Mouse (Mus musculus) MEL (cell line): ENCODE data around the gene Nfkbie. TPM values are rescaled to one million over a fixed set of nuclear protein-coding genes. Genes with fewer than 3 reads are reported as not detected.

Experiments
- DNase-seq: peaks from one replicate; pipeline ENCODE4 v3.0.0; 2011; ENCODE audit warnings: low read depth, low spot score
- H3K27ac ChIP-seq: 2 replicates; pipeline ENCODE4 v1.5.1; 2012; ENCODE audit warnings: low read depth, mild to moderate bottlenecking, control low read depth, low read length, moderate library complexity; ENCODE audit not compliant: control insufficient read depth
- H3K27me3 ChIP-seq, 2 experiments: fragments of 150-350 bp in 1 of 2; sonication (generic) in 1 of 2; 2 replicates each; pipeline ENCODE4 v1.6.1; 2012; ENCODE audit warnings: low read length in 2 of 2, mild to moderate bottlenecking in 2 of 2, improper control_type of control experiment in 1 of 2, moderate library complexity in 1 of 2; ENCODE audit not compliant: insufficient read depth in 2 of 2, control insufficient read depth in 1 of 2
- H3K36me3 ChIP-seq, 2 experiments: 2 replicates each; pipeline ENCODE4 v1.6.1; 2012 to 2014; ENCODE audit warnings: low read length in 2 of 2, improper control_type of control experiment in 1 of 2, inconsistent platforms in 1 of 2, mild to moderate bottlenecking in 1 of 2; ENCODE audit not compliant: insufficient read depth in 2 of 2, control insufficient read depth in 1 of 2
- H3K4me1 ChIP-seq, 2 experiments: fragments of 150-350 bp in 1 of 2; sonication (generic) in 1 of 2; 2 replicates each; pipeline ENCODE4 v1.6.1; 2012; ENCODE audit warnings: low read length in 2 of 2, improper control_type of control experiment in 1 of 2, mild to moderate bottlenecking in 1 of 2; ENCODE audit not compliant: insufficient read depth in 2 of 2, control insufficient read depth in 1 of 2
- H3K4me3 ChIP-seq, 2 experiments: fragments of 150-350 bp in 1 of 2; sonication (generic) in 1 of 2; 2 replicates each; pipeline ENCODE4 v1.5.1; 2012; ENCODE audit warnings: low read depth in 2 of 2, low read length in 2 of 2, mild to moderate bottlenecking in 2 of 2, moderate library complexity in 2 of 2, control low read depth in 1 of 2, improper control_type of control experiment in 1 of 2; ENCODE audit not compliant: control insufficient read depth in 1 of 2, insufficient read depth in 1 of 2
- H3K79me2 ChIP-seq: 2 replicates; pipeline ENCODE4 v1.6.1; 2012; ENCODE audit warnings: mild to moderate bottlenecking, low read length, moderate library complexity; ENCODE audit not compliant: control insufficient read depth, poor library complexity, insufficient read depth
- H3K9ac ChIP-seq: 2 replicates; pipeline ENCODE4 v1.6.1; 2012; ENCODE audit warnings: low read depth, mild to moderate bottlenecking, control low read depth, low read length, moderate library complexity; ENCODE audit not compliant: control insufficient read depth, poor library complexity, severe bottlenecking
- H3K9me3 ChIP-seq: fragments of 150-350 bp; sonication (generic); replicated peaks from 2 replicates; pipeline ENCODE4 v1.6.1; 2012; ENCODE audit warnings: mild to moderate bottlenecking, low read length, improper control_type of control experiment, moderate library complexity; ENCODE audit not compliant: insufficient read depth
- CTCF ChIP-seq, 3 experiments: IDR thresholded peaks in 2 of 3; conservative IDR thresholded peaks in 1 of 3; 2 replicates each; pipeline ENCODE4 v1.5.1; 2011 to 2012; ENCODE audit warnings: low read length in 3 of 3, low read depth in 2 of 3, mild to moderate bottlenecking in 2 of 3, improper control_type of control experiment in 1 of 3, inconsistent platforms in 1 of 3, mixed read lengths in 1 of 3, moderate library complexity in 1 of 3; ENCODE audit not compliant: control insufficient read depth in 1 of 3, insufficient read depth in 1 of 3, poor library complexity in 1 of 3, severe bottlenecking in 1 of 3
- ELF1 ChIP-seq: IDR thresholded peaks from 2 replicates; pipeline ENCODE4 v1.6.1; 2014; ENCODE audit warnings: low read depth, mild to moderate bottlenecking, inconsistent platforms, low read length, improper control_type of control experiment, moderate library complexity
- ETS1 ChIP-seq: IDR thresholded peaks from 2 replicates; pipeline ENCODE4 v1.6.1; 2012; ENCODE audit warnings: low read depth, mild to moderate bottlenecking, inconsistent platforms, low read length, improper control_type of control experiment, moderate library complexity
- HCFC1 ChIP-seq: IDR thresholded peaks from 2 replicates; pipeline ENCODE4 v1.6.1; 2012; ENCODE audit warnings: low read depth, mild to moderate bottlenecking, inconsistent platforms, low read length, improper control_type of control experiment, moderate library complexity
- MAFK ChIP-seq: IDR thresholded peaks from 2 replicates; pipeline ENCODE4 v1.6.1; 2011; ENCODE audit warnings: low read depth, mild to moderate bottlenecking, low read length, improper control_type of control experiment, borderline replicate concordance
- MEF2A ChIP-seq: IDR thresholded peaks from 2 replicates; pipeline ENCODE4 v1.6.1; 2014; ENCODE audit warnings: low read depth, mild to moderate bottlenecking, inconsistent platforms, low read length, improper control_type of control experiment; ENCODE audit not compliant: poor library complexity, insufficient replicate concordance, severe bottlenecking; ENCODE audit errors: extremely low read depth
- MYB ChIP-seq: IDR thresholded peaks from 2 replicates; pipeline ENCODE4 v1.6.1; 2011; ENCODE audit warnings: mild to moderate bottlenecking, low read depth, low read length, improper control_type of control experiment
- MYC ChIP-seq: IDR thresholded peaks from 2 replicates; pipeline ENCODE4 v1.6.1; 2011; ENCODE audit warnings: low read depth, mild to moderate bottlenecking, low read length, improper control_type of control experiment, moderate library complexity
- NELFE ChIP-seq: IDR thresholded peaks from 2 replicates; pipeline ENCODE4 v1.6.1; 2011; ENCODE audit warnings: low read depth, low read length, improper control_type of control experiment
- POLR2AphosphoS5 ChIP-seq: IDR thresholded peaks from 2 replicates; pipeline ENCODE4 v1.6.1; 2012; ENCODE audit warnings: low read depth, borderline replicate concordance, mild to moderate bottlenecking, inconsistent platforms, low read length, moderate library complexity, mixed read lengths
- RAD21 ChIP-seq: IDR thresholded peaks from 2 replicates; pipeline ENCODE4 v1.6.1; 2011; ENCODE audit warnings: mild to moderate bottlenecking, low read depth, low read length, improper control_type of control experiment
- RCOR1 ChIP-seq: IDR thresholded peaks from 2 replicates; pipeline ENCODE4 v1.6.1; 2012; ENCODE audit warnings: low read depth, mild to moderate bottlenecking, inconsistent platforms, low read length, improper control_type of control experiment
- SMC3 ChIP-seq: IDR thresholded peaks from 2 replicates; pipeline ENCODE4 v1.6.1; 2011; ENCODE audit warnings: low read depth, low read length, improper control_type of control experiment
- UBTF ChIP-seq: IDR thresholded peaks from 2 replicates; pipeline ENCODE4 v1.6.1; 2012; ENCODE audit warnings: low read depth, mild to moderate bottlenecking, inconsistent platforms, low read length, improper control_type of control experiment, moderate library complexity, borderline replicate concordance; ENCODE audit not compliant: insufficient read depth
- ZC3H11A ChIP-seq: IDR thresholded peaks from 2 replicates; pipeline ENCODE4 v1.6.1; 2012; ENCODE audit warnings: low read depth, mild to moderate bottlenecking, inconsistent platforms, low read length, improper control_type of control experiment
- ZKSCAN1 ChIP-seq: IDR thresholded peaks from 2 replicates; pipeline ENCODE4 v1.6.1; 2012; ENCODE audit warnings: low read depth, mild to moderate bottlenecking, inconsistent platforms, low read length, improper control_type of control experiment, moderate library complexity
- polyA plus RNA-seq, 2 experiments: library from polyadenylated mRNA; stranded (reverse) in 1 of 2; unstranded in 1 of 2; fragments of >175 nt in 1 of 2; fragments of >200 nt in 1 of 2; gene quantifications; 2 replicates each; pipeline versions ENCODE4 v1.2.1 to v1.2.4; 2012; ENCODE audit warnings: low replicate concordance in 2 of 2, low read depth in 1 of 2; ENCODE audit not compliant: insufficient read length in 2 of 2, insufficient read depth in 1 of 2, missing spikeins in 1 of 2
- total RNA-seq: library from RNA; depleted of rRNA; stranded (reverse); fragments of 300-350 nt; gene quantifications from 2 replicates; pipeline ENCODE4 v1.2.3, GENCODE M21; 2012

Nfkbie gene
- total and polyA plus RNA-seq, 3 experiments: 2.7 to 5.7 TPM; not detected in 1

DNA sequence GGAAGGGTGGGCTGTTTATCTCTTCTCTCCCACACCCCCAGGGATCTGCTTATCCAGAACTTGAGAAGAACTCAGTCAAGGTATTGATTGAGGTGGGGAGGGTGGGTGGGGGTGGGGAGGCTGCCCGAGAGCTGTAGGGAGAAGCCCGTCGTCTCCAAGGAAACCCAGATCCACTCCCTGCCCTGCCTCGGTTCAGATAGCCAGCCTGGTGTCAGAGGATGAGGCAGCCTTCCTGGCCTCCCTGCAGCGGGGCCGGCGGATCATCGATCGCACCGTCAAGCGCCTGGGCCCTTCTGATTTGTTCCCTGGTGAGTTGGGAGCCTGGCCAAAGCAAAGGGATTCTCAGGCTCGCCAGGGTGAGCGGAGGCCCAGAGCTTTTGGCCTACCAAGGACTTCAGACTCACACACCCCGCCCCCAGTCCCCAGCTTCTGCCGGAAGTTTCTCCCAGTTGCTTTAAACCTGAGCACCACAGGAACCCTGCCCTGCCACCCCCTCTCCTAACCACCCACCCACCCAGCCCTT, 40.2 kb upstream of the Nfkbie start:
- Histone ChIP-seq H3K36me3 (peaks cover 0 to 8% of the 10 kb centered on the region in 2 experiments; a peak in 3 of 4 replicates), H3K27me3 (no peaks in the 10 kb centered on the region), H3K27ac (no peak overlapping the region), H3K79me2 (no peaks in the 10 kb centered on the region), H3K4me1 (peaks cover 4 to 10% of the 10 kb centered on the region in 2 experiments), H3K9me3 (no peaks in the 10 kb centered on the region), H3K9ac (no peak overlapping the region), H3K4me3 (no peak overlapping the region)
- no peak for DNase-seq
- no peak for TF ChIP-seq RCOR1
- TF ChIP-seq ELF1: no peak
- no peak for TF ChIP-seq NELFE
- no peak for TF ChIP-seq MYC

DNA sequence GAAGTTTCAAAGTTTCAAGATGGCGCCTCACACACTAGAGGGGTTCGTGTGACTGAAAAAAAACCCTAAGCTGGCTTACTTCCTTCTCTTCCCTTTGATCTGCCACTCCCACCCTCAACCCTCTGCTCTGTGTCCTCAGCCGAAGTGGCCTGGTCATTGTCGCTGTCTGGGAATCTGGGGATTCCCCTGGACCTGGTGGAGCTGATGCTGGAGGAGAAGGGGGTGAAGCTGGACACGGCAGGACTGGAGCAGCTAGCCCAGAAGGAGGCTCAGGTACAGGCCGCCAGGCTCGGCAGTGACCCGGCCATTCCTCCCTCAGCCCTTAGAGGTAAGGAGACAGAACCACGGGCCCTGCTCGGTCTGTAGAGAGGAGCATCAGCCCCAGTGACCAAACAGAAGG, 39.7 kb upstream of the Nfkbie start:
- H3K27ac ChIP-seq: no peak overlapping the region
- H3K36me3 ChIP-seq: peaks cover 0 to 4% of the 10 kb centered on the region in 2 experiments; a peak in 3 of 4 replicates
- TF ChIP-seq MEF2A (no peak), MYB (no peak), UBTF (no peak), MAFK (no peak), SMC3 (no peak), HCFC1 (no peak), ETS1 (no peak), POLR2AphosphoS5 (no peak)
- no peak for DNase-seq
- no peaks in the 10 kb centered on the region for H3K79me2 ChIP-seq
- H3K4me3 ChIP-seq: no peak overlapping the region
- H3K4me1 ChIP-seq: peaks cover 0 to 5% of the 10 kb centered on the region in 2 experiments; a peak in 3 of 4 replicates
- no peak overlapping the region for H3K9ac ChIP-seq
- H3K27me3 ChIP-seq: no peaks in the 10 kb centered on the region
- H3K9me3 ChIP-seq: no peaks in the 10 kb centered on the region

DNA sequence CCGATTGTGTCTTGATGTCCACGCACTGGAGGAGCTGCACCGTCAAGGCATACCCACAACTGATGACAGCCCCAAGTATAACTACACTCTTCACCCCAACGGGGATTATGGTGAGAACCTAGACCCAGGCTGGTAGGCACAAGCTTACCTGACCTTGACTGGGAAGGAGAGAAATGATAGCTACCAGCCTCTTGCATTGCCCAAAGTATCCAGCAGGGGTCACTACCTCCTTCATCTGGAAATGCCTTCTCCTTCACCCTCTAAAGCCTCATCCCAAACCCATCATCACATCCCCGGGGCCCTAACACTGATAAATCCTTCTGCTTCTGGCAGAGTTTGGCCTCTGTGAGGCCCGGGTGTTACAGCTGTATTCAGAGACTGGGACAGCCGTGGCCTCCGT, 39.0 kb upstream of the Nfkbie start:
- Histone ChIP-seq H3K4me1 (no peaks in the 10 kb centered on the region), H3K9ac (no peak overlapping the region), H3K36me3 (no peaks in the 10 kb centered on the region; a peak in 1 of 4 replicates), H3K4me3 (no peak overlapping the region), H3K9me3 (no peaks in the 10 kb centered on the region), H3K27me3 (no peaks in the 10 kb centered on the region), H3K79me2 (no peaks in the 10 kb centered on the region), H3K27ac (no peak overlapping the region)
- no peak for TF ChIP-seq ELF1
- peak; percentile 25 for TF ChIP-seq ZC3H11A
- no peak for TF ChIP-seq ZKSCAN1
- TF ChIP-seq SMC3: peak; percentile 77
- peak; percentile 70 to 99 (median 85) for TF ChIP-seq CTCF (IDR thresholded peaks at IDR 0.05 in 2 of 3, conservative IDR thresholded peaks at IDR 0.05 in 1 of 3; ENCODE audit: control insufficient read depth in 1 of 3, insufficient read depth in 1 of 3, low read depth in 2 of 3, low read length in 3 of 3, poor library complexity in 1 of 3, severe bottlenecking in 1 of 3)
- peak; percentile 65 for TF ChIP-seq RAD21
- peak; percentile 77 for DNase-seq
